ENCODE assay signal across 8 mouse cellular contexts in genomic region chr2:69821711-69822110, GRCm38 (mm10). TPM values are rescaled to one million over a fixed set of nuclear protein-coding genes. Genes with fewer than 3 reads are reported as not detected.
DNase-seq lines count a peak whose midpoint lies in the region; ATAC-seq and TF ChIP-seq lines count a peak whose summit lies in the region.

Gene Klhl23 (plus strand): TSS chr2:69821944.

- H3K27me3 ChIP-seq in forebrain, embryonic 14.5 days (replicated peaks; ENCODE audit: control insufficient read depth, insufficient read depth, low read length), result no peaks in the 10 kb centered on the region
- H3K27me3 ChIP-seq in hindbrain, embryonic 11.5 days (ENCODE audit: control insufficient read depth, insufficient read depth, low read length), result no peaks in the 10 kb centered on the region
- H3K27me3 ChIP-seq in liver, embryonic 13.5 days, result no peaks in the 10 kb centered on the region
- no peaks in the 10 kb centered on the region for H3K27me3 ChIP-seq in neural tube, embryonic 11.5 days (ENCODE audit: control insufficient read depth, insufficient read depth, low read length)

- peak within 1 kb of the TSS; percentile 95 for H3K9ac ChIP-seq in forebrain, embryonic 14.5 days (ENCODE audit: low read length)
- H3K9ac ChIP-seq in hindbrain, embryonic 11.5 days (ENCODE audit: low read depth, low read length), result peak within 1 kb of the TSS; percentile 95
- H3K9ac ChIP-seq in liver, embryonic 13.5 days, result peak within 1 kb of the TSS; percentile 98
- H3K9ac ChIP-seq in neural tube, embryonic 11.5 days (ENCODE audit: low read length), result peak within 1 kb of the TSS; percentile 92

- peak within 1 kb of the TSS; percentile 80 for H3K27ac ChIP-seq in gastrocnemius, adult 2 months
- peak within 1 kb of the TSS; percentile 95 for H3K27ac ChIP-seq in forebrain, embryonic 14.5 days (ENCODE audit: low read depth, low read length)
- H3K27ac ChIP-seq in hindbrain, embryonic 11.5 days (ENCODE audit: low read depth, low read length), result peak within 1 kb of the TSS; percentile 86
- peak within 1 kb of the TSS; percentile 92 for H3K27ac ChIP-seq in liver, embryonic 13.5 days
- H3K27ac ChIP-seq in neural tube, embryonic 11.5 days (ENCODE audit: low read depth, low read length), result peak within 1 kb of the TSS; percentile 88

- H3K4me3 ChIP-seq in gastrocnemius, adult 2 months, result peak within 1 kb of the TSS; percentile 89
- peak within 1 kb of the TSS; percentile 84 for H3K4me3 ChIP-seq in forebrain, embryonic 14.5 days (ENCODE audit: low read depth, low read length)
- peak within 1 kb of the TSS; percentile 79 for H3K4me3 ChIP-seq in hindbrain, embryonic 11.5 days (ENCODE audit: low read depth, low read length)
- H3K4me3 ChIP-seq in liver, embryonic 13.5 days (replicated peaks), result peak within 1 kb of the TSS; percentile 95
- peak within 1 kb of the TSS; percentile 83 for H3K4me3 ChIP-seq in neural tube, embryonic 11.5 days (ENCODE audit: low read depth, low read length)

- intact Hi-C loops in gastrocnemius, adult 2 months (cut with DNase I), result no loop called here

- WGBS in forebrain, embryonic 14.5 days, result 30% methylated on average over 8 of the region's 8 CpGs
- WGBS in hindbrain, embryonic 11.5 days, result 32% methylated on average over 8 of the region's 8 CpGs
- 2% methylated on average over 8 of the region's 8 CpGs for WGBS in liver, embryonic 13.5 days (ENCODE audit: insufficient replicate concordance)
- 26% methylated on average over 8 of the region's 8 CpGs for WGBS in neural tube, embryonic 11.5 days

- TF ChIP-seq CTCF in gastrocnemius, adult 2 months (IDR thresholded peaks at IDR 0.05), result no peak

- 0 out of 2 replicates have a peak, but pooled peaks cover 5% of the 10 kb centered on the region for H3K36me3 ChIP-seq in forebrain, embryonic 14.5 days (ENCODE audit: control insufficient read depth, insufficient read depth, low read length)
- no peaks in the 10 kb centered on the region for H3K36me3 ChIP-seq in hindbrain, embryonic 11.5 days (ENCODE audit: control insufficient read depth, insufficient read depth, low read length)
- H3K36me3 ChIP-seq in liver, embryonic 13.5 days, result peaks cover 25% of the 10 kb centered on the region
- peaks cover 2% of the 10 kb centered on the region; the same call in 1 of the 2 replicates for H3K36me3 ChIP-seq in neural tube, embryonic 11.5 days (ENCODE audit: control insufficient read depth, insufficient read depth, low read length)

- peak within 1 kb of the TSS; percentile 73 for H3K4me2 ChIP-seq in forebrain, embryonic 14.5 days (ENCODE audit: low read length)
- peak within 1 kb of the TSS; percentile 91 for H3K4me2 ChIP-seq in hindbrain, embryonic 11.5 days (replicated peaks; ENCODE audit: low read depth, low read length)
- peak within 1 kb of the TSS; percentile 95 for H3K4me2 ChIP-seq in liver, embryonic 13.5 days
- H3K4me2 ChIP-seq in neural tube, embryonic 11.5 days (ENCODE audit: low read depth), result peak within 1 kb of the TSS; percentile 87

- H3K4me1 ChIP-seq in forebrain, embryonic 14.5 days (ENCODE audit: control insufficient read depth, insufficient read depth, low read length), result peaks cover 11% of the 10 kb centered on the region
- H3K4me1 ChIP-seq in hindbrain, embryonic 11.5 days (replicated peaks; ENCODE audit: control insufficient read depth, insufficient read depth, low read length), result peaks cover 3% of the 10 kb centered on the region; the same call in 1 of the 2 replicates
- peaks cover 79% of the 10 kb centered on the region for H3K4me1 ChIP-seq in liver, embryonic 13.5 days (replicated peaks)
- H3K4me1 ChIP-seq in neural tube, embryonic 11.5 days (ENCODE audit: control insufficient read depth, insufficient read depth, low read length), result no peaks in the 10 kb centered on the region; the same call in 1 of the 2 replicates

- H3K9me3 ChIP-seq in forebrain, embryonic 14.5 days (replicated peaks; ENCODE audit: control insufficient read depth, low read length), result no peaks in the 10 kb centered on the region
- no peaks in the 10 kb centered on the region for H3K9me3 ChIP-seq in hindbrain, embryonic 11.5 days (ENCODE audit: control insufficient read depth, low read length)
- H3K9me3 ChIP-seq in liver, embryonic 13.5 days (replicated peaks), result no peaks in the 10 kb centered on the region
- no peaks in the 10 kb centered on the region for H3K9me3 ChIP-seq in neural tube, embryonic 11.5 days (ENCODE audit: control insufficient read depth, low read length)

- no peak for ATAC-seq in forebrain, embryonic 14.5 days
- no peak for ATAC-seq in hindbrain, embryonic 11.5 days (ENCODE audit: low FRiP score)
- ATAC-seq in liver, embryonic 13.5 days (ENCODE audit: low read depth), result peak; percentile 60
- ATAC-seq in neural tube, embryonic 11.5 days (ENCODE audit: insufficient read depth, low FRiP score, low TSS enrichment), result no peak

- peak; percentile 18 for DNase-seq in gastrocnemius, adult 2 months
- no peak for DNase-seq in gastrocnemius, adult 18-20 months (ENCODE audit: low spot score)
- DNase-seq in adrenal gland, adult 8-10 months, result no peak
- DNase-seq in forebrain, embryonic 14.5 days (ENCODE audit: low spot score), result no peak
- DNase-seq in hindbrain, embryonic 11.5 days (ENCODE audit: low spot score), result no peak
- peak; percentile 53 for DNase-seq in liver, embryonic 13.5 days
- no peak for DNase-seq in neural tube, embryonic 11.5 days (ENCODE audit: low spot score)
- no peak for DNase-seq in right cerebral cortex, adult 18-20 months

RNA-seq across cellular contexts. Expression of gene Klhl23, which starts in this region (rescaled TPM):
- 10 to 100 TPM; 13.4 to 15.6 TPM for total RNA-seq in gastrocnemius, adult 2 months (2021)
- 10 to 100 TPM in 1 of 2 experiments, 1 to 10 TPM in 1; 6.8 to 14.5 TPM for total RNA-seq in gastrocnemius, adult 18-20 months (2021)
- total RNA-seq in adrenal gland, adult 8-10 months (2022), result 10 to 100 TPM; 11.4 to 16.6 (median 14.4) TPM
- polyA plus RNA-seq in forebrain, embryonic 14.5 days (2014; fragmentation: Nextera tagmentation; extraction: Ambion mirVana), result 36.7 and 54.1 TPM in 2 replicates
- polyA plus RNA-seq in hindbrain, embryonic 11.5 days (2014; fragmentation: Nextera tagmentation; extraction: Ambion mirVana), result 29.1 and 39.0 TPM in 2 replicates
- 20.2 and 24.7 TPM in 2 replicates for polyA plus RNA-seq in liver, embryonic 13.5 days (2015; fragmentation: Nextera tagmentation; extraction: Ambion mirVana)
- 35.5 and 35.8 TPM in 2 replicates for polyA plus RNA-seq in neural tube, embryonic 11.5 days (2014; fragmentation: Nextera tagmentation; extraction: Ambion mirVana)

Comparison
In these comparisons a context has a peak if more than half of its experiments do, and no peak if none do; other contexts are left out.
1. DNase-seq: peak in gastrocnemius, adult 2 months (single experiment) and liver, embryonic 13.5 days (single experiment); none in gastrocnemius, adult 18-20 months (single experiment), adrenal gland, adult 8-10 months (single experiment), forebrain, embryonic 14.5 days (single experiment), hindbrain, embryonic 11.5 days (single experiment), neural tube, embryonic 11.5 days (single experiment) and right cerebral cortex, adult 18-20 months (single experiment).
2. Peak in every context shown above with its lines, with median percentiles within 50 percentile points of each other: H3K27ac ChIP-seq, H3K4me3 ChIP-seq, H3K4me2 ChIP-seq and H3K9ac ChIP-seq.